Mouse (Mus musculus) liver, postnatal 0 days (tissue): ENCODE measurements around the gene Cysrt1.

Source experiments
- CTCF ChIP-seq: sonication (generic); IDR thresholded peaks from 2 replicates; pipeline ENCODE4 v1.5.1; 2016; ENCODE audit warnings: antibody characterized with exemption, low read depth
- EP300 ChIP-seq: IDR thresholded peaks from 2 replicates; pipeline ENCODE4 v1.6.1; 2016; ENCODE audit warnings: antibody characterized with exemption, low read depth, mild to moderate bottlenecking

DNA sequence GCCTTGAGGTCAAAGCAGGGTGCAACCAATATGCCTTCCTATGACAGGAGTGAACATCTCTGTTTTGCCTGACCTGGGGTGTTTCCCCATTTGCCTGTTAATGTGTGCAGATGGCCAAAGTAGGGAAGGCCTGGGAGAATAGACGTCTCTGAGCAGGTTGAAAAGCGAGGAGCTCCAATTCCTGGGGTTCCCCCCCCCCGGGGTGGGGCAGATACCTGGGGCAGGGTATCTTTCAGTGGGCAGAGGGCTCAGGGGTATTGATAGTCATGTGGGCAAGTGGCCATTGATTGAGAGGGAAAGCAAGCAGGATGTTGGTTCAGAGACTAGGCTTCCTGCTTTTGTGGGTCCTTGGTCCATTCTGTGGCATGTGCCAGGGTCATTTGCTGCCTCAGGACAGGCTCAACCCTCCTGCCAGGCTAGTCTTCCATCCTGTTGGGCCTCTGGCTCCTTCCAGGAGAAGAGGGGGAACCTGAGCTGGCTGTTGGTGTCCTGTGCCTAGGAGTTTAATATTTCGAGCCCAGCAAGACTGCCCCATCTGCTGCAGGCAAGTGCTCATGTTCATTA, 25.6 kb upstream of the Cysrt1 start:
- TF ChIP-seq CTCF (no peak), EP300 (no peak)
